In the genomic region with DNA sequence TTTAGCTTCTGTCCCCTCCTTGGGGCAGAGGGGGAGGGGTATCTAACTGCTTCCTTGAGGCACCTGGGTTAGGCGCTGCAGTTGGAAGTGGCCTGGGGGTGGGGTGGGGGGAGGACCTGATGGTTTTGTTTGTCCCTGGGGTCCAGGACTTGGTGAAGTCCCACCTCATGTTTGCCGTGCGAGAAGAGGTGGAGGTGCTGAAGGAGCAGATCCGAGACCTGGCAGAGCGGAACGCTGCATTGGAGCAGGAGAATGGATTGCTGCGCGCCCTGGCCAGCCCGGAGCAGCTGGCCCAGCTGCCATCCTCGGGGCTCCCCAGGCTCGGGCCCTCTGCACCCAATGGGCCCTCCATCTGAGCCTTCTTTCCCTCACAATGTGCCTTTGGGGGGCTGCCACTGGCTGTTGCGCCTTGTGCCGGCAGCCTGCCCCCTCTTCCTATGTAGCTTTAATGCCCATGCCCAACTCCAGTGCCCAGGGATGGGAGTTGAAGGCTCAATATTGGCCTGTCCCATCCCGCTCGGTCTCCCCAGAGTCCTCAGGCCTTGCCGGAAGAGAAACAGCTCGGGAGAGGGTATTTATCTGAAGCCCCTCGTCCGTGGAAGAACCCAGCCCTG, we compare ENCODE assay signal across 14 mouse cellular contexts. TPM values are rescaled to one million over a fixed set of nuclear protein-coding genes. Genes with fewer than 3 reads are reported as not detected.
DNase-seq lines count a peak whose midpoint lies in the region; ATAC-seq and TF ChIP-seq lines count a peak whose summit lies in the region.
"Had no signal": no experiment of that assay in that cellular context is flagged by ENCODE, and none has a peak within 500 bp of the region (broad histone marks: within the 10 kb centered on the region; RNA-seq: fewer than 3 reads in every experiment).

No protein-coding gene starts in this region.

- H3K27ac ChIP-seq in heart, adult 2 months: peak overlapping the region; percentile 12
- H3K27ac ChIP-seq in midbrain, embryonic 14.5 days (replicated peaks; ENCODE audit: low read depth, low read length): peak overlapping the region; percentile 57
- H3K27ac ChIP-seq in midbrain, embryonic 11.5 days (ENCODE audit: low read depth, low read length): no peak overlapping the region
- H3K27ac ChIP-seq in hindbrain, embryonic 15.5 days (replicated peaks): peak overlapping the region; percentile 79
- peak overlapping the region; percentile 65 for H3K27ac ChIP-seq in stomach, postnatal 0 days (replicated peaks)
- no peak overlapping the region for H3K27ac ChIP-seq in intestine, embryonic 15.5 days
- H3K27ac ChIP-seq: kidney, embryonic 15.5 days; liver, embryonic 13.5 days had no signal

- no peak overlapping the region for H3K4me3 ChIP-seq in heart, adult 2 months
- no peak overlapping the region for H3K4me3 ChIP-seq in midbrain, embryonic 14.5 days (replicated peaks; ENCODE audit: low read depth, low read length)
- no peak overlapping the region for H3K4me3 ChIP-seq in midbrain, embryonic 11.5 days (ENCODE audit: low read depth, low read length)
- H3K4me3 ChIP-seq in hindbrain, embryonic 15.5 days: no peak overlapping the region
- no peak overlapping the region for H3K4me3 ChIP-seq in stomach, postnatal 0 days (ENCODE audit: low read depth, low read length)
- H3K4me3 ChIP-seq in intestine, embryonic 15.5 days (replicated peaks): no peak overlapping the region
- H3K4me3 ChIP-seq: kidney, embryonic 15.5 days; liver, embryonic 13.5 days had no signal

- DNase-seq in heart, adult 2 months: peak in 1 of 2 experiments; percentile 27
- no peak for DNase-seq in heart, postnatal 4 days
- DNase-seq in midbrain, embryonic 14.5 days: no peak
- no peak for DNase-seq in midbrain, embryonic 11.5 days (ENCODE audit: low spot score, missing footprints)
- DNase-seq in stomach, postnatal 0 days (ENCODE audit: low spot score): no peak
- DNase-seq: adrenal gland, adult 2 months; embryo, embryonic 11 days; heart, postnatal 14 days; liver, embryonic 13.5 days had no signal

- H3K79me2 ChIP-seq in heart, adult 2 months (replicated peaks; ENCODE audit: control insufficient read depth, insufficient read depth, low read length): no peaks in the 10 kb centered on the region

- TF ChIP-seq EP300 in heart, adult 2 months (IDR thresholded peaks at IDR 0.05; ENCODE audit: insufficient read depth, low read depth, low read length): no peak
- no peak for TF ChIP-seq EP300 in stomach, postnatal 0 days (optimal IDR thresholded peaks at IDR 0.05)

- no peak for ATAC-seq in midbrain, embryonic 14.5 days (ENCODE audit: low FRiP score, low TSS enrichment)
- ATAC-seq in midbrain, embryonic 11.5 days (ENCODE audit: low FRiP score): no peak
- ATAC-seq in hindbrain, embryonic 15.5 days (ENCODE audit: low FRiP score, low read depth): no peak
- ATAC-seq in stomach, postnatal 0 days (ENCODE audit: low FRiP score, low TSS enrichment): no peak
- no peak for ATAC-seq in intestine, embryonic 15.5 days
- ATAC-seq in megakaryocyte, adult 5-6 weeks (ENCODE audit: poor library complexity, severe bottlenecking): no peak

- intact Hi-C loops in heart, adult 2 months (cut with DNase I): loop anchor here (5.0 kb wide), 1 partner anchor 177 kb away; no protein-coding TSS in a partner anchor

- no peak overlapping the region for H3K4me2 ChIP-seq in midbrain, embryonic 14.5 days (ENCODE audit: low read length)
- H3K4me2 ChIP-seq in midbrain, embryonic 11.5 days: no peak overlapping the region
- H3K4me2 ChIP-seq in hindbrain, embryonic 15.5 days: peak overlapping the region; percentile 39
- H3K4me2 ChIP-seq in stomach, postnatal 0 days (replicated peaks; ENCODE audit: low read depth): no peak overlapping the region
- no peak overlapping the region for H3K4me2 ChIP-seq in intestine, embryonic 15.5 days (replicated peaks)
- H3K4me2 ChIP-seq: kidney, embryonic 15.5 days; liver, embryonic 13.5 days had no signal

- 87% methylated on average over 19 of the region's 19 CpGs for WGBS in heart, adult 2 months
- WGBS in midbrain, embryonic 14.5 days: 92% methylated on average over 19 of the region's 19 CpGs
- 90% methylated on average over 19 of the region's 19 CpGs for WGBS in midbrain, embryonic 11.5 days
- WGBS in hindbrain, embryonic 15.5 days: 84% methylated on average over 19 of the region's 19 CpGs
- WGBS in stomach, postnatal 0 days: 88% methylated on average over 19 of the region's 19 CpGs
- WGBS in intestine, embryonic 15.5 days: 93% methylated on average over 19 of the region's 19 CpGs

- H3K9ac ChIP-seq in heart, adult 2 months (ENCODE audit: low read depth, low read length): no peak overlapping the region
- H3K9ac ChIP-seq in midbrain, embryonic 14.5 days (replicated peaks; ENCODE audit: low read length): no peak overlapping the region; the same call in 1 of the 2 replicates
- no peak overlapping the region for H3K9ac ChIP-seq in midbrain, embryonic 11.5 days (ENCODE audit: low read length)
- H3K9ac ChIP-seq in hindbrain, embryonic 15.5 days: peak overlapping the region; percentile 14; the same call in 1 of the 2 replicates
- H3K9ac ChIP-seq in stomach, postnatal 0 days (ENCODE audit: low read length): no peak overlapping the region
- H3K9ac ChIP-seq in intestine, embryonic 15.5 days: no peak overlapping the region
- H3K9ac ChIP-seq: kidney, embryonic 15.5 days had no signal

- H3K36me3 ChIP-seq in heart, adult 2 months (ENCODE audit: control insufficient read depth, insufficient read depth, low read length): no peaks in the 10 kb centered on the region; the same call in 1 of the 2 replicates
- H3K36me3 ChIP-seq in midbrain, embryonic 14.5 days (ENCODE audit: control insufficient read depth, insufficient read depth, low read length): peaks cover 7% of the 10 kb centered on the region
- peaks cover 8% of the 10 kb centered on the region for H3K36me3 ChIP-seq in midbrain, embryonic 11.5 days (ENCODE audit: control insufficient read depth, insufficient read depth, low read length)
- H3K36me3 ChIP-seq in hindbrain, embryonic 15.5 days: no peaks in the 10 kb centered on the region
- peaks cover 18% of the 10 kb centered on the region for H3K36me3 ChIP-seq in stomach, postnatal 0 days (ENCODE audit: control insufficient read depth, insufficient read depth, low read length)
- H3K36me3 ChIP-seq in intestine, embryonic 15.5 days: peaks cover 31% of the 10 kb centered on the region

- no peak for TF ChIP-seq CTCF in heart, adult 2 months (IDR thresholded peaks at IDR 0.05)
- no peak for TF ChIP-seq CTCF in stomach, postnatal 0 days (IDR thresholded peaks at IDR 0.05; ENCODE audit: low read depth)

- H3K9me3 ChIP-seq in midbrain, embryonic 14.5 days (ENCODE audit: control insufficient read depth, low read length): no peaks in the 10 kb centered on the region
- no peaks in the 10 kb centered on the region for H3K9me3 ChIP-seq in midbrain, embryonic 11.5 days (ENCODE audit: control insufficient read depth, low read length)
- no peaks in the 10 kb centered on the region for H3K9me3 ChIP-seq in hindbrain, embryonic 15.5 days
- no peaks in the 10 kb centered on the region for H3K9me3 ChIP-seq in stomach, postnatal 0 days (ENCODE audit: control insufficient read depth, low read length)
- no peaks in the 10 kb centered on the region for H3K9me3 ChIP-seq in intestine, embryonic 15.5 days
- H3K9me3 ChIP-seq: kidney, embryonic 15.5 days; liver, embryonic 13.5 days had no signal

- peaks cover 9% of the 10 kb centered on the region for H3K4me1 ChIP-seq in heart, adult 2 months (ENCODE audit: control insufficient read depth, insufficient read depth, low read length)
- peaks cover 2% of the 10 kb centered on the region; the same call in 1 of the 2 replicates for H3K4me1 ChIP-seq in midbrain, embryonic 14.5 days (ENCODE audit: control insufficient read depth, insufficient read depth, low read length)
- H3K4me1 ChIP-seq in midbrain, embryonic 11.5 days (ENCODE audit: control insufficient read depth, insufficient read depth, low read length): no peaks in the 10 kb centered on the region
- peaks cover 33% of the 10 kb centered on the region for H3K4me1 ChIP-seq in hindbrain, embryonic 15.5 days (replicated peaks)
- no peaks in the 10 kb centered on the region for H3K4me1 ChIP-seq in stomach, postnatal 0 days (replicated peaks; ENCODE audit: control insufficient read depth, insufficient read depth)
- peaks cover 7% of the 10 kb centered on the region for H3K4me1 ChIP-seq in intestine, embryonic 15.5 days (replicated peaks)

- H3K27me3 ChIP-seq in heart, adult 2 months (ENCODE audit: control insufficient read depth, insufficient read depth, low read length): no peaks in the 10 kb centered on the region
- H3K27me3 ChIP-seq in midbrain, embryonic 14.5 days (ENCODE audit: control insufficient read depth, insufficient read depth, low read length): no peaks in the 10 kb centered on the region
- no peaks in the 10 kb centered on the region for H3K27me3 ChIP-seq in midbrain, embryonic 11.5 days (ENCODE audit: control insufficient read depth, insufficient read depth, low read length)
- H3K27me3 ChIP-seq in hindbrain, embryonic 15.5 days: no peaks in the 10 kb centered on the region
- H3K27me3 ChIP-seq in stomach, postnatal 0 days (ENCODE audit: control insufficient read depth, insufficient read depth, low read length): no peaks in the 10 kb centered on the region
- no peaks in the 10 kb centered on the region for H3K27me3 ChIP-seq in intestine, embryonic 15.5 days (replicated peaks)
- H3K27me3 ChIP-seq: kidney, embryonic 15.5 days; liver, embryonic 13.5 days; Patski had no signal

- TF ChIP-seq POLR2A in heart, adult 2 months (IDR thresholded peaks at IDR 0.05; ENCODE audit: insufficient read depth, low read depth, low read length): no peak

RNA-seq across cellular contexts. Expression of gene Tsc22d4, which starts 13.5 kb away (rescaled TPM):
- total RNA-seq in heart, adult 2 months (2021): 100 to 1,000 TPM; 254 to 258 TPM
- 223 and 251 TPM in 2 replicates for polyA plus RNA-seq in heart, adult 2 months (2012; rRNA removed)
- 100 to 1,000 TPM; 230 to 231 TPM for total RNA-seq in heart, postnatal 4 days (2021)
- polyA plus RNA-seq in midbrain, embryonic 14.5 days (2014; fragmentation: Nextera tagmentation; extraction: Ambion mirVana): 42.1 and 47.0 TPM in 2 replicates
- polyA plus RNA-seq in midbrain, embryonic 11.5 days (2014; fragmentation: Nextera tagmentation; extraction: Ambion mirVana): 47.0 and 62.9 TPM in 2 replicates
- polyA plus RNA-seq in hindbrain, embryonic 15.5 days (2015; fragmentation: Nextera tagmentation; extraction: Ambion mirVana): 84.5 and 88.6 TPM in 2 replicates
- polyA plus RNA-seq in stomach, postnatal 0 days (2015; fragmentation: Nextera tagmentation; extraction: Ambion mirVana): 100 and 110 TPM in 2 replicates
- polyA plus RNA-seq in intestine, embryonic 15.5 days (2015; fragmentation: Nextera tagmentation; extraction: Ambion mirVana): 117 and 118 TPM in 2 replicates
- 55.9 and 74.7 TPM in 2 replicates for total RNA-seq in megakaryocyte, adult 5-6 weeks (2015)
- 112 and 113 TPM in 2 replicates for total RNA-seq in megakaryocyte, adult 5-6 weeks (2017)

RNA-seq across cellular contexts. Expression of gene Nyap1, which starts 17.6 kb away (rescaled TPM):
- 1 to 10 TPM in 1 of 2 experiments, under 1 TPM in 1; 0.94 to 1.2 TPM for total RNA-seq in heart, adult 2 months (2021)
- 1.6 and 1.7 TPM in 2 replicates for polyA plus RNA-seq in heart, adult 2 months (2012; rRNA removed)
- total RNA-seq in heart, postnatal 4 days (2021): 1 to 10 TPM; 3.1 to 3.3 TPM
- 16.2 and 28.8 TPM in 2 replicates for polyA plus RNA-seq in midbrain, embryonic 14.5 days (2014; fragmentation: Nextera tagmentation; extraction: Ambion mirVana)
- 4.8 TPM in 2 replicates for polyA plus RNA-seq in midbrain, embryonic 11.5 days (2014; fragmentation: Nextera tagmentation; extraction: Ambion mirVana)
- polyA plus RNA-seq in hindbrain, embryonic 15.5 days (2015; fragmentation: Nextera tagmentation; extraction: Ambion mirVana): 44.1 and 48.5 TPM in 2 replicates
- polyA plus RNA-seq in stomach, postnatal 0 days (2015; fragmentation: Nextera tagmentation; extraction: Ambion mirVana): 1.0 TPM in 2 replicates
- 2.3 and 2.8 TPM in 2 replicates for polyA plus RNA-seq in intestine, embryonic 15.5 days (2015; fragmentation: Nextera tagmentation; extraction: Ambion mirVana)
- total RNA-seq in megakaryocyte, adult 5-6 weeks (2015): 0.21 and 0.27 TPM in 2 replicates
- 0.84 and 1.1 TPM in 2 replicates for total RNA-seq in megakaryocyte, adult 5-6 weeks (2017)

RNA-seq across cellular contexts. Expression of gene Ppp1r35, which starts 19.6 kb away (rescaled TPM):
- 10 to 100 TPM in 1 of 2 experiments, 1 to 10 TPM in 1; 7.4 to 10.8 TPM for total RNA-seq in heart, adult 2 months (2021)
- 6.8 and 12.0 TPM in 2 replicates for polyA plus RNA-seq in heart, adult 2 months (2012; rRNA removed)
- 10 to 100 TPM; 16.5 to 17.1 TPM for total RNA-seq in heart, postnatal 4 days (2021)
- polyA plus RNA-seq in midbrain, embryonic 14.5 days (2014; fragmentation: Nextera tagmentation; extraction: Ambion mirVana): 53.4 and 58.6 TPM in 2 replicates
- polyA plus RNA-seq in midbrain, embryonic 11.5 days (2014; fragmentation: Nextera tagmentation; extraction: Ambion mirVana): 73.3 and 83.1 TPM in 2 replicates
- 43.4 and 44.7 TPM in 2 replicates for polyA plus RNA-seq in hindbrain, embryonic 15.5 days (2015; fragmentation: Nextera tagmentation; extraction: Ambion mirVana)
- 16.8 and 17.2 TPM in 2 replicates for polyA plus RNA-seq in stomach, postnatal 0 days (2015; fragmentation: Nextera tagmentation; extraction: Ambion mirVana)
- polyA plus RNA-seq in intestine, embryonic 15.5 days (2015; fragmentation: Nextera tagmentation; extraction: Ambion mirVana): 22.3 and 22.7 TPM in 2 replicates
- 48.6 and 55.3 TPM in 2 replicates for total RNA-seq in megakaryocyte, adult 5-6 weeks (2015)
- 34.1 and 40.1 TPM in 2 replicates for total RNA-seq in megakaryocyte, adult 5-6 weeks (2017)

RNA-seq across cellular contexts. Expression of gene Mepce, which starts 28.4 kb away (rescaled TPM):
- 10 to 100 TPM; 21.3 to 26.0 TPM for total RNA-seq in heart, adult 2 months (2021)
- 24.1 and 31.5 TPM in 2 replicates for polyA plus RNA-seq in heart, adult 2 months (2012; rRNA removed)
- total RNA-seq in heart, postnatal 4 days (2021): 10 to 100 TPM; 29.0 to 40.3 TPM
- 11.3 and 14.4 TPM in 2 replicates for polyA plus RNA-seq in midbrain, embryonic 14.5 days (2014; fragmentation: Nextera tagmentation; extraction: Ambion mirVana)
- 11.4 and 11.5 TPM in 2 replicates for polyA plus RNA-seq in midbrain, embryonic 11.5 days (2014; fragmentation: Nextera tagmentation; extraction: Ambion mirVana)
- 9.7 and 11.0 TPM in 2 replicates for polyA plus RNA-seq in hindbrain, embryonic 15.5 days (2015; fragmentation: Nextera tagmentation; extraction: Ambion mirVana)
- 5.8 and 6.8 TPM in 2 replicates for polyA plus RNA-seq in stomach, postnatal 0 days (2015; fragmentation: Nextera tagmentation; extraction: Ambion mirVana)
- 8.9 and 9.2 TPM in 2 replicates for polyA plus RNA-seq in intestine, embryonic 15.5 days (2015; fragmentation: Nextera tagmentation; extraction: Ambion mirVana)
- total RNA-seq in megakaryocyte, adult 5-6 weeks (2015): 20.9 and 24.0 TPM in 2 replicates
- 16.2 and 22.8 TPM in 2 replicates for total RNA-seq in megakaryocyte, adult 5-6 weeks (2017)

RNA-seq across cellular contexts. Expression of gene Zcwpw1, which starts 28.6 kb away (rescaled TPM):
- total RNA-seq in heart, adult 2 months (2021): under 1 TPM; 0.44 to 0.52 TPM
- polyA plus RNA-seq in heart, adult 2 months (2012; rRNA removed): 0.39 and 0.50 TPM in 2 replicates
- total RNA-seq in heart, postnatal 4 days (2021): 1 to 10 TPM; 2.4 to 3.2 TPM
- 5.6 and 8.2 TPM in 2 replicates for polyA plus RNA-seq in midbrain, embryonic 14.5 days (2014; fragmentation: Nextera tagmentation; extraction: Ambion mirVana)
- 11.4 and 14.8 TPM in 2 replicates for polyA plus RNA-seq in midbrain, embryonic 11.5 days (2014; fragmentation: Nextera tagmentation; extraction: Ambion mirVana)
- 11.9 and 12.8 TPM in 2 replicates for polyA plus RNA-seq in hindbrain, embryonic 15.5 days (2015; fragmentation: Nextera tagmentation; extraction: Ambion mirVana)
- 2.6 and 2.7 TPM in 2 replicates for polyA plus RNA-seq in stomach, postnatal 0 days (2015; fragmentation: Nextera tagmentation; extraction: Ambion mirVana)
- polyA plus RNA-seq in intestine, embryonic 15.5 days (2015; fragmentation: Nextera tagmentation; extraction: Ambion mirVana): 13.6 and 15.6 TPM in 2 replicates
- total RNA-seq in megakaryocyte, adult 5-6 weeks (2015): 6.4 and 10.0 TPM in 2 replicates
- total RNA-seq in megakaryocyte, adult 5-6 weeks (2017): 16.1 and 18.1 TPM in 2 replicates

Comparison
In these comparisons a context has a peak if more than half of its experiments do, and no peak if none do; other contexts are left out.
1. H3K27ac ChIP-seq: peak in heart, adult 2 months (single experiment), midbrain, embryonic 14.5 days (single experiment), hindbrain, embryonic 15.5 days (single experiment) and stomach, postnatal 0 days (single experiment); none in midbrain, embryonic 11.5 days (single experiment) and intestine, embryonic 15.5 days (single experiment).